Mouse (Mus musculus): ENCODE data around the gene Usp7. TPM values are rescaled to one million over a fixed set of nuclear protein-coding genes. Genes with fewer than 3 reads are reported as not detected.
A peak's percentile ranks its signal among the peaks of the same experiment; 100 is the strongest.

The Usp7 gene
- polyA plus RNA-seq, 1 experiment from 2014 or later: 35.9 TPM

DNA sequence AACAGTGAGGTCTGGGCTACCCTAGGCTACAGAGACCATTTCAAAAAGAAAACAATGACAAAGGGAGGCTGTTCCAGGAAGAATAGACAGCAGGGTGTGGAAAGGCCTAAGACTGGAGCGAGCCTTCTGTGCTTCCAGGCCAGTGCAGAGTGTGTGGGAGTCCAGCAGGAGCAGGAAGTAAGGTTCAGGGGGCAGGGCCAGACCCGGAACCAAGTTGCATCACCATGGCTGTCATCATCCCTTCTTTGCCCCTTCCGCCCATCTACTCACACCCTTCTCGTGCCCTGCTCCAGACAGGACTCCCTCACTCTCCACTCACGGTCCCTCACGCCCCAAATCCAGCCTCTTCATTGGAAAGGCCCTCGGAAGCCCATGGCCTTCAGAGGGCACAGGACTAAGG lies 124.8 kb downstream of the Usp7 start:
- H3K27me3 ChIP-seq: no peaks in the 10 kb centered on the region
- no peak for ATAC-seq (ENCODE audit: low FRiP score, low read depth)
- no peaks in the 10 kb centered on the region for H3K9me3 ChIP-seq
- H3K4me2 ChIP-seq (replicated peaks): peak overlapping the region; percentile 23; the same call in 1 of the 2 replicates
- 0 out of 2 replicates have a peak overlapping the region, but pooled peaks have one; percentile 4 for H3K27ac ChIP-seq (replicated peaks)
- peaks cover 33% of the 10 kb centered on the region for H3K36me3 ChIP-seq
- no peak overlapping the region for H3K4me3 ChIP-seq
- 85% methylated on average over 7 of the region's 7 CpGs for WGBS
- H3K9ac ChIP-seq (replicated peaks): no peak overlapping the region
- peaks cover 53% of the 10 kb centered on the region for H3K4me1 ChIP-seq

GRCm38 (mm10) chr16:8666452-8666851 lies 125.7 kb downstream of the Usp7 start:
- H3K9ac ChIP-seq (replicated peaks): no peak overlapping the region
- 81% methylated on average over 2 of the region's 2 CpGs for WGBS
- no peaks in the 10 kb centered on the region for H3K9me3 ChIP-seq
- H3K27me3 ChIP-seq: no peaks in the 10 kb centered on the region
- H3K36me3 ChIP-seq: peaks cover 41% of the 10 kb centered on the region
- no peak overlapping the region for H3K27ac ChIP-seq (replicated peaks)
- H3K4me1 ChIP-seq: peaks cover 56% of the 10 kb centered on the region
- no peak for ATAC-seq (ENCODE audit: low FRiP score, low read depth)
- no peak overlapping the region for H3K4me3 ChIP-seq
- no peak overlapping the region for H3K4me2 ChIP-seq (replicated peaks)

DNA sequence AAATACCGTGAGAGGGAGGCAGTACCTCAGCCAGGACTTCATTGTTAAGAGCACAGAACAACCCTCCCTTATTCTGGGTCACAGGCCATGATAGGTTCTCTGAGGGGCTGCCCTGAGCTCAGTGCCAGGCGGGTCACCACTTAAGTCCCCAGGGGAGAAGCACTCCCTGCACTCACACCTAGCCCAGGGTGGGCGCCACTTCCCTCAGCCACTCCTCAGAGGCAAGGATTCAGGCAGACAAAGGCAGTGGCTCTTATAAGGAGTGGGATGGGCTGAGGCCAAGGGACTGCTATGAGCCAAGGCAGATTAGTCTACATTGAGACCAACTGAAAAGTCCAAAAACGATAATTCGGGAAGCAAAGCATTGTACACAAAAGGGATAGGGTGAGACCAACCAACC lies 126.7 kb downstream of the Usp7 start:
- 86% methylated on average over 5 of the region's 5 CpGs for WGBS
- no peak for ATAC-seq (ENCODE audit: low FRiP score, low read depth)

GRCm38 (mm10) chr16:8663606-8664539 lies 128.2 kb downstream of the Usp7 start:
- Histone ChIP-seq H3K4me1 (peaks cover 32% of the 10 kb centered on the region), H3K4me2 (replicated peaks) (no peak overlapping the region)
- WGBS: 88% methylated on average over 24 of the region's 24 CpGs

More for the DNA sequence above, 126.7 kb downstream of the Usp7 start:
- Histone ChIP-seq H3K4me3 (no peak overlapping the region), H3K27me3 (no peaks in the 10 kb centered on the region), H3K4me2 (replicated peaks) (no peak overlapping the region), H3K9ac (replicated peaks) (no peak overlapping the region), H3K27ac (replicated peaks) (no peak overlapping the region), H3K36me3 (peaks cover 50% of the 10 kb centered on the region), H3K4me1 (peaks cover 47% of the 10 kb centered on the region), H3K9me3 (no peaks in the 10 kb centered on the region)

DNA sequence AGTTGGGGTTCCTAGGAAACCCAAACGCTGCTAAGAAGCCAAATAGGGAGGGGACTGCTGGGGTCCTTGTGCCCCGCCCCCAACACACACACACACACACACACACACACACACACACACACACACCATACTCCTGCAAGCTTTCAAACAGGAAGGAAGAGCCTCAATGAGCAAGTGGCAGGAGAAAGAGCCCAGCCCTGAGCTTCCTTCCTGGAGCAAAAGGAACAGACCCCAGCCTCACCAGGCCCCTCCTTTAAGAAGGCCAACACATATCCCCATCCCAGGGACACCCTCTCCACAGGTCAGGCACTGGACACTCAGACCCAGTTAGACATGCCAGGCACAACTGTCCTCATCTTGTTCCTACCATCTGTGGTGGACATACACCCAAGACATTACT lies 129.1 kb downstream of the Usp7 start:
- Histone ChIP-seq H3K27ac (replicated peaks) (no peak overlapping the region), H3K27me3 (no peaks in the 10 kb centered on the region), H3K4me3 (no peak overlapping the region), H3K9me3 (no peaks in the 10 kb centered on the region), H3K4me2 (replicated peaks) (no peak overlapping the region), H3K36me3 (peaks cover 67% of the 10 kb centered on the region), H3K4me1 (peaks cover 23% of the 10 kb centered on the region), H3K9ac (replicated peaks) (no peak overlapping the region)
- 71% methylated on average over 1 of the region's 2 CpGs for WGBS
- ATAC-seq (ENCODE audit: low FRiP score, low read depth): no peak

More at GRCm38 (mm10) chr16:8663606-8664539, 128.2 kb downstream of the Usp7 start:
- no peaks in the 10 kb centered on the region for H3K27me3 ChIP-seq
- no peak overlapping the region for H3K9ac ChIP-seq (replicated peaks)
- no peak for ATAC-seq (ENCODE audit: low FRiP score, low read depth)
- H3K4me3 ChIP-seq: no peak overlapping the region
- H3K27ac ChIP-seq (replicated peaks): no peak overlapping the region
- H3K9me3 ChIP-seq: no peaks in the 10 kb centered on the region
- H3K36me3 ChIP-seq: peaks cover 61% of the 10 kb centered on the region

DNA sequence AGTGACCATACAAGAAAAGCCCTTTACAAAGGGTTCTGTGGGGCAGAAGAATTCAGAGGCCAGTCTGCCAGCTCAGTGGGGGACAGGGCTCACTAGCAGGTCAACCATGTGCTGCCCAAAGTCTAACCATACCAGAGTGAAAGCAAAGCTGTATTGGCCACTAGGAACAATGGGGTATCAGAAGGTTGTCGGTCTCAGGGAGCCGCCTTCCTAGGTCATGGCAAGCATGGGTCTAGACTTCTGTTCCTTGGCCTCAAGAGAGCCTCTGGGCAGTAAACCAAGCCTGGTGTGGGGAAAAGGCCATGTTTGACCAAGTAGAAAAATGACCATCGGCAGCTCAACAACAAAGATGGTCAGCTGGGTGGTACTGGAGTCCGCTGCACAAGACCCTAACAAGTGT lies 133.3 kb downstream of the Usp7 start:
- Histone ChIP-seq H3K4me2 (replicated peaks) (no peak overlapping the region), H3K9me3 (no peaks in the 10 kb centered on the region), H3K4me1 (peaks cover 4% of the 10 kb centered on the region; the same call in 1 of the 2 replicates), H3K36me3 (peaks cover 82% of the 10 kb centered on the region), H3K4me3 (no peak overlapping the region), H3K9ac (replicated peaks) (no peak overlapping the region), H3K27me3 (no peaks in the 10 kb centered on the region), H3K27ac (replicated peaks) (no peak overlapping the region)
- 87% methylated on average over 4 of the region's 4 CpGs for WGBS
- ATAC-seq (ENCODE audit: low FRiP score, low read depth): no peak

DNA sequence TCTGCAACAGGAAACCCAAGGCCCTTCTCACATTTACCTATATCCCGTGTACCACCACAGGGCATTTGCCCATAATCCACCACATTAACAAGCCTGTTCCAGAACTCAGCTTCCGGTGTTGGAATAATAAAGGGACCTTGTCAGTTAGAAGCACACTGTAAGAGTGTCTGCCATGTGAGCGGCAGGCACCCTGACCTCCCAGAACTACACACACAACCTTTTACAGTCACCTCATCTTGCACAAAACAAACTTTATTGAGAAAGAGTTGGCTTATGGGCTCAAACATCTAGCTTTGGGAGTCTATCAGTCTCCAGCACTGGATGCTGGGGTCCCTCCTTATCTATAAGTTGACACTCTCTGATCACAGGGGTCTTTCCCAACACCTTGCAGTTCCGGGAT lies 133.8 kb downstream of the Usp7 start:
- Histone ChIP-seq H3K9ac (replicated peaks) (no peak overlapping the region), H3K4me1 (0 out of 2 replicates have a peak, but pooled peaks cover 4% of the 10 kb centered on the region), H3K36me3 (peaks cover 78% of the 10 kb centered on the region), H3K9me3 (no peaks in the 10 kb centered on the region), H3K4me2 (replicated peaks) (no peak overlapping the region), H3K27ac (replicated peaks) (no peak overlapping the region), H3K4me3 (no peak overlapping the region), H3K27me3 (no peaks in the 10 kb centered on the region)
- no peak for ATAC-seq (ENCODE audit: low FRiP score, low read depth)
- WGBS: 88% methylated on average over 4 of the region's 4 CpGs

- Histone ChIP-seq H3K4me1 (no peaks in the 10 kb centered on the region), H3K27ac (replicated peaks) (no peak overlapping the region), H3K9me3 (no peaks in the 10 kb centered on the region), H3K36me3 (peaks cover 78% of the 10 kb centered on the region), H3K27me3 (no peaks in the 10 kb centered on the region), H3K4me2 (replicated peaks) (no peak overlapping the region), H3K9ac (replicated peaks) (no peak overlapping the region), H3K4me3 (no peak overlapping the region)
- no peak for ATAC-seq (ENCODE audit: low FRiP score, low read depth)
- 86% methylated on average over 2 of the region's 2 CpGs for WGBS
These were observed 135.9 kb downstream of the Usp7 start for GRCm38 (mm10) chr16:8656256-8656655.

- H3K27ac ChIP-seq (replicated peaks): no peak overlapping the region
- 86% methylated on average over 9 of the region's 9 CpGs for WGBS
- H3K4me1 ChIP-seq: no peaks in the 10 kb centered on the region
- no peaks in the 10 kb centered on the region for H3K9me3 ChIP-seq
- no peaks in the 10 kb centered on the region for H3K27me3 ChIP-seq
- H3K36me3 ChIP-seq: peaks cover 79% of the 10 kb centered on the region
- H3K4me2 ChIP-seq (replicated peaks): no peak overlapping the region
- no peak overlapping the region for H3K9ac ChIP-seq (replicated peaks)
- no peak for ATAC-seq (ENCODE audit: low FRiP score, low read depth)
- H3K4me3 ChIP-seq: no peak overlapping the region
These were observed 136.5 kb downstream of the Usp7 start for GRCm38 (mm10) chr16:8655599-8655998.

GRCm38 (mm10) chr16:8655108-8655507 lies 137.0 kb downstream of the Usp7 start:
- Histone ChIP-seq H3K4me1 (no peaks in the 10 kb centered on the region), H3K27ac (replicated peaks) (no peak overlapping the region), H3K4me3 (no peak overlapping the region), H3K9ac (replicated peaks) (no peak overlapping the region), H3K36me3 (peaks cover 76% of the 10 kb centered on the region), H3K4me2 (replicated peaks) (no peak overlapping the region), H3K9me3 (no peaks in the 10 kb centered on the region), H3K27me3 (no peaks in the 10 kb centered on the region)
- ATAC-seq (ENCODE audit: low FRiP score, low read depth): no peak
- WGBS: 90% methylated on average over 6 of the region's 6 CpGs

DNA sequence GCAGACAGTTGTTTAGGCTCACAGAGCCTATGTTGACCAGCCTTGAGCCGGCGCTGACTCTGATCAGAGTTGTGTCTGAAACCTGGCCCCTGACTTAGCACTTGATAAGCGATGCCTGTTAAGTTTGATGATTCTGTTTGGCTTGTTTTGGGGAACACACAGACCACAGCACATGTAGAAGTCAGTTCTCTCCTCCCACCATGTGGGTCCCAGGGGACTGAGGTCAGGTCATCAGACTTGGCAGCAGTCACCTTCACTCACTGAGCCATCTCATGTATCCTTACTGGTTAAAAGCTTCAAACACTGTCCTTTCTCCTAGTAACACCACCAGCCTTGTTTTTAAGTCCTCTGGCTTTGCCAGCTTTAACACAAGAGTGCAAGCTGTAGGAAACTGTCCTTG lies 142.1 kb downstream of the Usp7 start:
- Histone ChIP-seq H3K4me2 (replicated peaks) (no peak overlapping the region), H3K27me3 (no peaks in the 10 kb centered on the region), H3K9me3 (no peaks in the 10 kb centered on the region), H3K36me3 (peaks cover 85% of the 10 kb centered on the region), H3K27ac (replicated peaks) (no peak overlapping the region), H3K4me1 (no peaks in the 10 kb centered on the region), H3K4me3 (no peak overlapping the region), H3K9ac (replicated peaks) (no peak overlapping the region)
- no peak for ATAC-seq (ENCODE audit: low FRiP score, low read depth)
- 99% methylated on average over 3 of the region's 3 CpGs for WGBS

GRCm38 (mm10) chr16:8645546-8645945 lies 146.6 kb downstream of the Usp7 start:
- WGBS: 91% methylated on average over 6 of the region's 6 CpGs
- Histone ChIP-seq H3K9me3 (no peaks in the 10 kb centered on the region), H3K27ac (replicated peaks) (no peak overlapping the region), H3K4me2 (replicated peaks) (no peak overlapping the region), H3K4me3 (no peak overlapping the region), H3K27me3 (no peaks in the 10 kb centered on the region), H3K9ac (replicated peaks) (no peak overlapping the region), H3K36me3 (peaks cover 81% of the 10 kb centered on the region), H3K4me1 (no peaks in the 10 kb centered on the region)
- ATAC-seq (ENCODE audit: low FRiP score, low read depth): no peak

Data from midbrain, embryonic 12.5 days (tissue).